Mouse (Mus musculus) heart, adult 2 months (tissue): ENCODE measurements around the gene Ddr1.

Experiments
- CTCF ChIP-seq: fragments of 200-600 bp; IDR thresholded peaks from 2 replicates; pipeline ENCODE4 v1.8.1; 2022; ENCODE audit warnings: antibody characterized with exemption, mild to moderate bottlenecking, moderate library complexity
- EP300 ChIP-seq: fragments of 200-500 bp; IDR thresholded peaks from 2 replicates; pipeline ENCODE4 v1.6.1; 2011; ENCODE audit warnings: low read depth, low read length, control low read depth; ENCODE audit not compliant: insufficient read depth
- POLR2A ChIP-seq: fragments of 200-500 bp; IDR thresholded peaks from 2 replicates; pipeline ENCODE4 v1.6.1; 2011; ENCODE audit warnings: mild to moderate bottlenecking, low read depth, low read length, control low read depth; ENCODE audit not compliant: insufficient read depth

- no peak for TF ChIP-seq CTCF
- no peak for TF ChIP-seq EP300
- no peak for TF ChIP-seq POLR2A
These were observed 7.0 kb downstream of the Ddr1 start for GRCm38 (mm10) chr17:35697429-35697758.
